Mouse (Mus musculus) heart, embryonic 16.5 days (tissue): ENCODE measurements around the gene Lrrc75b. TPM values are rescaled to one million over a fixed set of nuclear protein-coding genes. Genes with fewer than 3 reads are reported as not detected.

ENCODE experiments used
- ATAC-seq: fragments of 200-750 bp; cut with Nextera tagmentation; replicated peaks from 2 replicates; pipeline ENCODE4 v1.8.0; 2017; ENCODE audit warnings: moderate number of reproducible peaks; ENCODE audit not compliant: insufficient read depth, low FRiP score; ENCODE audit errors: extremely low read depth
- H3K27ac ChIP-seq: fragments of 300-500 bp; sonication (generic); 2 replicates; pipeline ENCODE4 v1.5.1; 2014; ENCODE audit warnings: mild to moderate bottlenecking, low read length, control low read depth, moderate library complexity
- H3K27me3 ChIP-seq: fragments of 300-500 bp; sonication (generic); 2 replicates; pipeline ENCODE4 v1.6.1; 2014; ENCODE audit warnings: low read length, mixed read lengths; ENCODE audit not compliant: control insufficient read depth, insufficient read depth
- H3K36me3 ChIP-seq: fragments of 300-500 bp; sonication (generic); 2 replicates; pipeline ENCODE4 v1.6.1; 2014; ENCODE audit not compliant: control insufficient read depth, insufficient read depth
- H3K4me1 ChIP-seq: fragments of 300-500 bp; sonication (generic); 2 replicates; pipeline ENCODE4 v1.6.1; 2014; ENCODE audit warnings: low read length, mixed read lengths; ENCODE audit not compliant: control insufficient read depth, insufficient read depth
- H3K4me2 ChIP-seq: fragments of 300-500 bp; sonication (generic); 2 replicates; pipeline ENCODE4 v1.6.1; 2014; ENCODE audit warnings: low read depth, mild to moderate bottlenecking, control low read depth, low read length
- H3K4me3 ChIP-seq: fragments of 300-500 bp; sonication (generic); 2 replicates; pipeline ENCODE4 v1.5.1; 2014; ENCODE audit warnings: mild to moderate bottlenecking, control low read depth, low read length
- H3K9ac ChIP-seq: fragments of 300-500 bp; sonication (generic); 2 replicates; pipeline ENCODE4 v1.6.1; 2014; ENCODE audit warnings: low read length, control low read depth
- H3K9me3 ChIP-seq: fragments of 300-500 bp; sonication (generic); replicated peaks from 2 replicates; pipeline ENCODE4 v1.6.1; 2016; ENCODE audit warnings: low read length; ENCODE audit not compliant: control insufficient read depth
- WGBS: fragments of 180-500 bp; shearing (Covaris S2); extraction: QIAGEN DNeasy Blood & Tissue Kit; methylation state at CpG from one replicate; pipeline ENCODE4 v1.1.7; 2014; 5-methylcytosine and 5-hydroxymethylcytosine counted together
- polyA plus RNA-seq: library from polyadenylated mRNA; unstranded; fragments of >200 nt; fragmentation: Nextera tagmentation; extraction: Ambion mirVana; gene quantifications from 2 replicates; pipeline ENCODE4 v1.2.1, GENCODE M21; 2015

The Lrrc75b gene
- polyA plus RNA-seq, 1 experiment from 2014 or later: 2.7 TPM

- ATAC-seq: no peak
- Histone ChIP-seq H3K36me3 (no peaks in the 10 kb centered on the region), H3K4me1 (peaks cover 12% of the 10 kb centered on the region), H3K27ac (no peak overlapping the region), H3K4me3 (no peak overlapping the region), H3K9me3 (no peaks in the 10 kb centered on the region), H3K4me2 (no peak overlapping the region), H3K27me3 (peaks cover 26% of the 10 kb centered on the region), H3K9ac (no peak overlapping the region)
- 81% methylated on average over 12 of the region's 12 CpGs for WGBS
These were observed 4.6 kb upstream of the Lrrc75b start for GRCm38 (mm10) chr10:75564687-75565265.

- Histone ChIP-seq H3K4me2 (no peak overlapping the region), H3K9ac (no peak overlapping the region), H3K9me3 (no peaks in the 10 kb centered on the region), H3K36me3 (no peaks in the 10 kb centered on the region), H3K4me3 (no peak overlapping the region), H3K27ac (no peak overlapping the region), H3K27me3 (peaks cover 37% of the 10 kb centered on the region), H3K4me1 (peaks cover 11% of the 10 kb centered on the region)
- WGBS: 79% methylated on average over 8 of the region's 8 CpGs
- ATAC-seq: no peak
These were observed 2.5 kb upstream of the Lrrc75b start for GRCm38 (mm10) chr10:75562596-75562995.

- Histone ChIP-seq H3K9me3 (no peaks in the 10 kb centered on the region), H3K9ac (peak within 1 kb of the TSS; percentile 72), H3K4me1 (peaks cover 17% of the 10 kb centered on the region), H3K4me3 (peak within 1 kb of the TSS; percentile 58; the same call in 1 of the 2 replicates), H3K27ac (no peak within 1 kb of the TSS), H3K36me3 (no peaks in the 10 kb centered on the region), H3K4me2 (peak within 1 kb of the TSS; percentile 87), H3K27me3 (peaks cover 42% of the 10 kb centered on the region)
- no peak for ATAC-seq
- 58% methylated on average over 10 of the region's 10 CpGs for WGBS
These were observed 1.0 kb upstream of the Lrrc75b start, which contains the start of gene Ggt1 for GRCm38 (mm10) chr10:75561071-75561654. Gene Ggt1, plus strand, starts transcription at chr10:75561604.

GRCm38 (mm10) chr10:75560549-75560899, 394 bp upstream of the Lrrc75b start:
- Histone ChIP-seq H3K4me3 (peak overlapping the region; percentile 58), H3K27ac (no peak overlapping the region), H3K9ac (peak overlapping the region; percentile 72), H3K36me3 (no peaks in the 10 kb centered on the region), H3K4me1 (peaks cover 21% of the 10 kb centered on the region), H3K4me2 (peak overlapping the region; percentile 87), H3K9me3 (no peaks in the 10 kb centered on the region), H3K27me3 (peaks cover 42% of the 10 kb centered on the region)
- WGBS: 17% methylated on average over 6 of the region's 6 CpGs
- no peak for ATAC-seq

GRCm38 (mm10) chr10:75559041-75559675, 972 bp downstream of the Lrrc75b start:
- H3K27me3 ChIP-seq: peaks cover 39% of the 10 kb centered on the region
- no peaks in the 10 kb centered on the region for H3K9me3 ChIP-seq
- peaks cover 21% of the 10 kb centered on the region for H3K4me1 ChIP-seq
- 9% methylated on average over 14 of the region's 14 CpGs for WGBS
- H3K27ac ChIP-seq: no peak overlapping the region
- peak overlapping the region; percentile 72 for H3K9ac ChIP-seq
- ATAC-seq: no peak
- peak overlapping the region; percentile 58 for H3K4me3 ChIP-seq
- peak overlapping the region; percentile 87 for H3K4me2 ChIP-seq
- no peaks in the 10 kb centered on the region for H3K36me3 ChIP-seq

GRCm38 (mm10) chr10:75558515-75558914, 1.6 kb downstream of the Lrrc75b start:
- Histone ChIP-seq H3K9ac (no peak overlapping the region), H3K36me3 (no peaks in the 10 kb centered on the region), H3K4me1 (peaks cover 21% of the 10 kb centered on the region), H3K27ac (no peak overlapping the region), H3K27me3 (peaks cover 37% of the 10 kb centered on the region), H3K4me3 (no peak overlapping the region), H3K9me3 (no peaks in the 10 kb centered on the region), H3K4me2 (0 out of 2 replicates have a peak overlapping the region, but pooled peaks have one; percentile 5)
- ATAC-seq: no peak
- WGBS: 31% methylated on average over 3 of the region's 3 CpGs

GRCm38 (mm10) chr10:75556026-75556425, 4.1 kb downstream of the Lrrc75b start:
- Histone ChIP-seq H3K4me2 (0 out of 2 replicates have a peak overlapping the region, but pooled peaks have one; percentile 3), H3K9me3 (no peaks in the 10 kb centered on the region), H3K9ac (peak overlapping the region; percentile 44; the same call in 1 of the 2 replicates), H3K4me1 (peaks cover 21% of the 10 kb centered on the region), H3K27ac (peak overlapping the region; percentile 28), H3K27me3 (peaks cover 23% of the 10 kb centered on the region), H3K4me3 (no peak overlapping the region), H3K36me3 (no peaks in the 10 kb centered on the region)
- peak; percentile 39; the same call in 1 of the 2 replicates for ATAC-seq
- 38% methylated on average over 9 of the region's 9 CpGs for WGBS

- no peaks in the 10 kb centered on the region for H3K36me3 ChIP-seq
- peaks cover 21% of the 10 kb centered on the region for H3K4me1 ChIP-seq
- WGBS: 67% methylated on average over 6 of the region's 6 CpGs
- ATAC-seq: no peak
- H3K9me3 ChIP-seq: no peaks in the 10 kb centered on the region
- peaks cover 19% of the 10 kb centered on the region for H3K27me3 ChIP-seq
- H3K4me3 ChIP-seq: no peak overlapping the region
- H3K27ac ChIP-seq: no peak overlapping the region
- H3K9ac ChIP-seq: no peak overlapping the region
- no peak overlapping the region for H3K4me2 ChIP-seq
These were observed 4.6 kb downstream of the Lrrc75b start for GRCm38 (mm10) chr10:75555557-75555956.

GRCm38 (mm10) chr10:75554090-75554489, 6.0 kb downstream of the Lrrc75b start:
- Histone ChIP-seq H3K4me3 (no peak overlapping the region), H3K4me1 (peaks cover 11% of the 10 kb centered on the region), H3K9me3 (no peaks in the 10 kb centered on the region), H3K27me3 (peaks cover 12% of the 10 kb centered on the region), H3K36me3 (no peaks in the 10 kb centered on the region), H3K9ac (no peak overlapping the region), H3K4me2 (no peak overlapping the region), H3K27ac (no peak overlapping the region)
- ATAC-seq: no peak
- WGBS: 90% methylated on average over 8 of the region's 8 CpGs
